Mouse (Mus musculus) frontal cortex, postnatal 14 days (tissue): ENCODE data around the gene Cwc27.

Experiments
- DNase-seq, 2 experiments: peaks; one replicate each; pipeline ENCODE4 v3.0.0; 2022; ENCODE audit warnings: low spot score in 2 of 2

The Cwc27 gene

DNA sequence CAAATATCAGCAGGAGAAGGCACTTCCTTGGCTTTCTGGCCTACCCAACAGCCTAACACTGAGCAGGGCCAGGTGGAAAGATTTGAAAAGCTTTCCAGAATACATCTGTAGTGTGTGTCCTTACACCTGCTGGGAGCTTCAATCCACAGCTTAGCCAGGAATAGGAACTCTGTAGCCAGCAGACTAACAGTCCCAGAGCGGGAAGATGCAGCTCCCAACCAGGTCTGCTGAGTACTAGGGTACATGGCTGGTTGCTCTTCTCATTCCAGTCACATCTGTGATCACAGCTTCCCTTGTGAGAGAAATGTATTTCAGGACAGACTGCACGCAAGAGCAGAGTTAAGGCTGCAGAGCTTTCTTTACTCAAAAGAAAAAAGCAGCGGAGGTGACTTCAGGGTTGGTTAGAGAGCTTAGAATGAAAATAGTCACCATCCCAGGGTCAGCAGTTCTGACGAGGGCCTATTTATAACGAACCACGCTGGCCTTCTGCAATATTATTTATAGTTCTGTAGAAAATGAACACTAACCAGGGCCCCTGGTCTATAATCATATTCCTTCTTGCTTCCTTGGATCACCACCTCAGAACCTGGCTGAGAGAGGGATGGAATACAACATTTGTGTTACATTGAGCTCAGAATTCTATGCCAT is 171.0 kb downstream of the Cwc27 start:
- DNase-seq: no peak

DNA sequence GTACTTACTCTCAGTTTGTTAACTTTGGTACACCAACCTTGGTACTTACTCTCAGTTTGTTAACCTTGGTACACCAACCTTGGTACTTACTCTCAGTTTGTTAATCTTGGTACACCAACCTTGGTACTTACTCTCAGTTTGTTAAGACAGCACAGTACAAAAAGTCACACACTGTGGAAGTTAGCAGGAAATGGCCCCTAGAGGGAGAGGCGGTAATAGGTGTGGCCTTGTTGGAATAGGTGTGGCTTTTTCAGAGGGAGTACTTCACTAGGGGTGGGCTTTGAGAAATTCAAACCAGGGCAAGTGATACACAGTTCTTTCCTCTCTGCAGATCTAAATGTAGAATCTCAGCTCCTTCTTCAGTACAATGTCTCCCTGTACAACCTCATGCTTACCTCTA is 172.8 kb downstream of the Cwc27 start:
- DNase-seq: no peak

DNA sequence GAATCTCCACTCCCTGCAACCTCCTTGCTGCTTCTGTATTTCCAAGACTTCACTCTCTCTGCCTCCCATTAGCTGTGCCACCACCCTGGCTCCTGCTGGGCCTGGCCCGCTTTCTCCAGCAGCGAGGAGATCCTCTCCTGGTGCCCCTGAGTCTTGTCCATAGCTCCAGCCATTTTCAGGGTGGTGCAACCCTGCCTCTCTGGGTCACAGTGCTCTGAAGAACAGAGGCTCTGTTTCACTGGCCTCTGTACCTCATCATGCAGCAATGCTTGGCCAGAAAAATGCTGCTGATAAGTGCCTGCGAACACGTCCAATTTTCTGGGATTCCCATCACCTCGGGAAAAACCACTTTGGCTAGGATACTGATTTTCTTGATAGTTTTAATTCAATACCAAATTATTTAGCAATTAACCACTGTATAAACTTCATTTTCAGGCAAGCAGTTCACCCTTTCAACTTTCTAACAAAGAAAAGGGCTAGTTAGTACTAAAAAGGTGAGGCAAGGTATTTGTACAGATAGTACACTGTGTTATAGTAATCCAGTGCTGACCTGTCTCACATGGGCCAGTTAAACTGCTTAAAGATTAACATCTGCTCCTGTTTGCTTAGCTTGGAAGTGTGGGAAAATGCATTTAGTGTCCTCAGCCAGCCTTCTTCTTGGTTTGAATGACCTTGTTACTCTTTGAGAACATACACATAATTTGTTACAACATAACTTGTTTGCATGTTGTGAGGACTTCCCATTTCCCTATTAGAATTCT is 176.1 kb downstream of the Cwc27 start:
- DNase-seq: no peak

DNA sequence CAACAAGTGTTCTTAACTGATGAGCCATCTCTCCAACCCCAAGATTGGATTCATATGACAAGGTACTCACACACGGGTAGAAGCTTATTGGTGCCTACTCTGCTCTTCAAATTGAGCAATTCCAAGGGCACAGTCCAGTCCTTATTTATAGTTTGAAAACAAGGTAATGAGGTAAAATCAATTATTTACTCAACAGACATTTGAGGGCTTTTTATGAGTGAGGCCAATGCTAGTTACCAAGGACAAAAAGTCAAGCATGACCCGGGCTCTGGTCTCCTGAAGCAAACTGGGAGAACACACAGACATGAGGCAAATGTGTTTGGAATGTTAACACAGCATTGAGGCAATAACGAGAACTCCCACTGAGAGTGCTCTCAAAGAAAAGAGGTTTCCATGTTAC is 178.0 kb downstream of the Cwc27 start:
- no peak for DNase-seq

DNA sequence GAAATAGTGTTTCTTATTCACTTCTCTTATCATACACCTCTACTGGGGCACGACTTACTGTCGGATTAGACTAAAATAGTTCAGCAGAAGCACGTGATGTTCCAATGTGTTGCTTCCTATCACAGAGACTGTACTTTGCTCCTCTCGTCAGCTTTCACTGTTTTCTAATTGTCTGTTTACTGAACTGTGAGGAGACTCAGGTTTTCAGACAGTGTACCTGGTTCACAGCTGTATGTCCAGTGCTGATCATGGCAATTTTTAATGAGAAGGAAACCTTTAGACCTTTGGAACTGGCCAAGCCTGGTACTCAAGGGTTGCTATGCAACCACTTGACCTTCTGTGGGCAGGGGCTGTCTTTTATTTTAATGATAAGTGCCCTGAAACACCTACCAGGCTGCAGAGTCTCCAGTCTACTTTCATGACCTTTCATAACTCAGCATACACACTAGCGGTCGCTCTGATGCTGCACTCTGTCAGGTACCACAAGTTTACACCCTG is 180.9 kb downstream of the Cwc27 start:
- DNase-seq: no peak

DNA sequence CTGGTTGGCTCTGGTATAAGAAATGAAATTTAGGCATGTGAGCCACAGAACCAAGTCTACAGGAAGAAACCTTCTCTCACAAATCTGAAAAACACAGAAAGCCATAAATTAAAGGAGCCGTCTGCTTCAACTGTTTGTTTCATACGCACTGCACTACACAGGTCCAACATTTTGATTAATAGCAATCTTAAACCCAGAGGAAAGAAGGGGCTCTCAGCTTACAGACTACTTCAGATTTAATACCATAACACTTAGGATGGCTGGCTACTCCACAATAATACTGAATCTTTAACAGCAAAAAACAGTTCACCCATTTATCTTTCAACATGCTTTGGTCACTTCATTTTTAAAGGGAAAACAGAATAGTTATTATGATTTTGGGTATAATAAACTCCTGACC is 182.2 kb downstream of the Cwc27 start:
- DNase-seq: no peak

DNA sequence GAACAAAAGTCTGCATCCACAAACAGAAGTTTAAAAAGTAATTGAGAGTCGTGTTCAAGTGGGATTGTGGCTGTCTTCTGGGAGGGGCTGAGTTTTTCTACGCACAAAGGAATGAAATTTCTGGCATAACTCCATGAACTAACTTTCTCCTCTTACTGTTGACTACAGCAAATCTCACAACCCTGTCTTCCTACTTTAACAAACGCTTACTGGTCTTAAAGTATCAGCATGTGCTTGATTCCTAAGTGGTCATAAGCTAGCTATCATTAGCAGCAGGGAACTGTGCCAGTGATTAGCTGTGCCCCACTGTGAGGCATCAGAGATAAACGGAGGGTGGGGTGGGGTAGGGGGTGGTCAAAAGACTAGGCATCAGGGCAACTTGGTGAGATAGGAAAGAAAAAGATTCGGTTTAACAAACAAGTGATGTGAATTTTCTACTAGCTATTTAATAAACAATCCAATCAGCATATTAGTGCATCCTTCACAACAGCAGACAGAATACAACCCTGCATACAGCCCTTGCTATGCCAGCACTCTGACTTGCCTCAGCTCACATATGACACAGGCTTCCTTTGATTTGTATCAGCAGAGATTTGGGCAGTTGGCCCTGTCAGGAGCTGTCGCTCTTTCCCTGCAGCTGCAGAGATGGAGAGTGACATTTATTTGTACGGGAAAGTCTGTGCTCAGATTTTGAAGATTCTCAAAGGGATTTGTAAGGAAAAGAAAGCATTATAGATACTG is 184.3 kb downstream of the Cwc27 start:
- DNase-seq: no peak

DNA sequence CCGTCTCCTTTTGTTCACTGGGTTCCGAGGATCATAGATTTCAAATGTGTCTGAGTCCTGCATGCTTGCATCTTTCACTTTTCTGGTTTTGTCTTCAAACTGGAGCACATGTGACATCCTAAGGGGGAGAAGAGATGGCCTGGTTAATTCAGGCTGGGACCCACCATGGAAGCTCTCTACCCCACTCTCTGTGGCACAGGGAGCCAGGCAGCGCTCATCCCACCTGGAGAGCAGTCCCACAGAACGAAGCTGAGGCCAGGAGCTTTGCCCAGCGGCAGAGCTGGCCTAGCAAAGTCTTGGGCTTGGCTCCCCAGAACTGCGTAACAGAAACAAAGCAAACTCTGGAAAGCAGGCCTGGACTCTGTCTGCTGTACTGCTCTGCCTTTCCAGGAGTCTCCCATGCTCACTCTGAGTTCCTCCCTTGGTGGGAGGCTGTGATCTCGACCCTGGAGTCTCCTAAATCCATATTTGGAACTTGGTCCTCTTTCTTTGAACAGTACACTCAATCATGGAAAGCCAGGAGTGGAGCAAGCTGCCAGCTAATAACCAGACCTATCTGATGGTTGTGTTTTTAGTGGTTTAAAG is 185.2 kb downstream of the Cwc27 start:
- no peak for DNase-seq

DNA sequence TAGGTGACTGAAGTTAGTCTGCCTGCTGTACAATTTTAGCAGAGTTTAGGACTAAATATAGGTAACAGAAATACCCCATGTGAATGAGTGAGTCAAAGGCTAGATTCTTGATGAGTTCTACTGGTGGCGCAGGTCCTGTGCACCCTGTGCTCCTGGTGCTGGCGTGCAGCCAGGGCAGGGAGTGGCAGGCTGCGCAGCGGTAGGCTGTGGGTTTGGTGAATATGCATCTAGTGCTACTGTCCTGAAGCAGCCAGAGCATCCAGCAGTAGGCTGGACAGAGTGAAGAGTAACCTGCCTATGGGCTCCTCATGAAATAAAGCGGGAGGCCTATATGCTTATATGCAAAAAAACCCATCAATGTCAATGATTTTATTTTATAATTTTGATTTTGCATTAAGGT is 186.1 kb downstream of the Cwc27 start:
- DNase-seq: no peak

DNA sequence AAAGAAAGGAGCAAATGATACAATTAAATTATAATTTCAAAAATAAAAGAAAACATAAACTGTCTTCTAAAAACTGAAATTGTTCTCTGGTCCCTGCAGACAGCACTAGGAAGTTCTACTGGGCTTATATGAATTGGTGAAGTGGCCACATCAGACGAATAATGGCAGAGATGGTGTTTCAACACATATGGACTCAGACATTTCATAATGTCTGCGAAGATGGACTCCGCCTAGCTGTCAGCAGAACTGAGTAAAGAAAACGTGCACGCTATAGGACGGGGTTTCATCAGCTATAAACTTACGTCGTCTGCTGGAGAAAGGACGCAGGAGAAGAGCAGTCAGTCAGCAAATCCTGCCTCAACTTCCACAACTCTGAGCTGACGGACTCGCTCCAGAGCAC is 187.3 kb downstream of the Cwc27 start:
- no peak for DNase-seq

DNA sequence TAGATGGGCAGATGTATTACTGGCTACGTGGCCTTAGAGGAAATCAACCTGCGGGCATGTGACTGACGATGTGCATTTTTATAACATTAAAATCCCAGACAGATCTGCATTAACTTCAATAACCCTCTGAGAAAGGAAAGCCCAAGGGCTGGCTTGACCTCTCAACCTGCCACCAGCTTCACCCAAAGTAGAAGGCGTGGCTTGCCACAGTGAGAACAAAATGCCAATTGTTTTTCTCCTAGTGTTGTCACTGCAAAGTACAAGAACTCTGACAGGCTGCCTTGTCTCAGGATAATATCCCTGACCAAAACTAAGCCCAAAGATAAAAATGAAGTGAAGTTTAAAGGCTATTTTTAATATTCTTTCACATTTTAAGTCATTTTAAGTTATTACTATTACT is 188.9 kb downstream of the Cwc27 start:
- no peak for DNase-seq

DNA sequence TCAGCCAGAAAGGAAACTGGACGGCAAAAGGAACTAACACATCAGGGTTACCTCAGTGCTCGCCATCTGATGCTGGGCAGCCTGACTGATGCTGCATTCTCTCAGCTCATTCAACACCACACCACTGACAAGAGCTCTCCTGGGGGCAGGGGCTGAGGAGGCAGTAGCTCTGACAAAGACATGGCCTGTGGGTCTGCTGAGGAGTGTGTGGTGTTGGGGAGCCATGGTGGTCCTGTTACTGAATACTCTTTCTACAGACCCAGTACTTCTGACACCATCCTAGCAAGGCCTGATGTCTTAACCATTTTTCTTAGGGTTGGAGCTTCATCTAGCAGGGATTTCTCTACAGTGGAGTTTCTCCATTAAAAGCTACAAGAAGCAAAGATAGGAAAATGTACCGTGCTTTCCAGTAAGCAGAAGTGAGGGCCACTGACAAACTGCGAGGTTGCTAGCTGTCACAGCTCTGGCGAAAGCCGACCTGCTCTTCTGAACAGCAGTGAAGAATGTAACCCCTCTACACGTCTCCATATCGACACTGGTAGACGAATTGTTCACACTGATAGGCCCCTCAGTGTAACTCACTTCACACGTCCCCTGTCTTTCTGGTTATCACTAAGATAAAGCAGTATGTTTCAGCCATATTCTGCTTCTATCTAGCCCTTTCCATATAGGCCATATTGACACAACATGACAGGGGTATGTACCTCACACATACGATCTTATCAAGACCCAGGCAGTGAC is 189.6 kb downstream of the Cwc27 start:
- no peak for DNase-seq

DNA sequence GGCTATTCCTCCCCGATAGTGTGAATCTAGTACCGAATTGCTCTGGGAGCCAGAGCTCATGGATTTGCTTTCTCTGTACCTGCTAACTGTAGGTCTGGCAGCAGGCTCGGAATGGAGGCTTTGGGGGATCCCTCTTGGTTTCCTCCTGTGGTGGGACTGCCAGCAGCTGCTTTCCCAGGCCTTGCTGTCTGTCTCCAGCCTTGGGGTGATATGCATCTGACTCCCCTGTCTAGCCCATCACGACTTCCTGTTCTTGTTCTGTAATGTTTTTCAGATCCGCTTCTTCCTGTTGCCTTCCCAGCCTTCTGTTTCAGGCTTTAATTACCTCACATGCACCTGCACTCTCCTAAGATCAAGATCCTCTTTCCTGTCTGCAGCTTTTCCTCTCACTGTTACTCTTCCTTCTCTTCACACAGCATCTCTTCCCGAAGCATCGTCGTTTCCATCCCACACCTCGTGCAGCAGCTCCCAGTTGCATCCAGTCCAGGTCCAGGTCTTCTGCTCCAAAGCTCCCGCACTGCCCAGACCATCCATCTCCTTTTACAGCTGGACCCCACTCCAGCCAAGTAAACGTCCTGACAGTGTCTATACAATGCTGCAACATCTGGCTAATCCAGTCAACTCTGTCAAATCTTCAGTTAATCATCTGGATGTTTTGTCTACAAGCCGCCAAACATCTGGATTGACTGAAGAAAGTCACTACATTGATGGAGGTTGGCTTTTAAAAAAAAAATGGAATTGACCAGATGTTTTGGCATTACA is 193.6 kb downstream of the Cwc27 start:
- DNase-seq: no peak

DNA sequence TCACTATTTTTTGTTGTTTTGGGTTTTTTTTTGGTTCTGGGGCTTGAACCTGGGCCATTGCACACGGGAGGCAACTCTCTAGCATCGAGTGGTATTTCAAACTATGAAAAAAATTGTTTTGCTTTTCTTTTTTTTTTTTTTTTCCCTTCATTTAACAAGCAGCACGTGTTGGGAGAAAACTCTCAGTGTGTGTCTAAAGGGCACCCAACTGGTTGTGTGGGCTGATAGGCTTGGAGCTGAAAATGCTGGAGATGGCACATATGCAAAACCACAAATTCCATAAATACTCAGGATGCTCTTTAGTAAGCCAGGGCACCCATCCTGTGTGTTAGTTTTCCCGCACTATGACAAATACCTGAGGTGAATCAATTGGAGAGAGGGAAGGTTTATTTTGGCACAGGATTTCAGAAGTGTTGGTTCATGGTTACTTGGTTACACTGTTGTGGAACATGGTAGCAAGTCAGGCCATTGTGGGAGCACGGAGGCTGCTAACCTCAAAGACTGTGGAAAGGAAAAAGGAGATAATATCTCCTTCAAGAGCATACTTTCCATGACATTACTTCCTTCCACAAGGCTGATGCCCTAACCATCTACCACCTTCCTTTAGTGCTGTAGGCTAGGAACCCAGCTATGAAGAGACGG is 194.7 kb downstream of the Cwc27 start:
- no peak for DNase-seq

DNA sequence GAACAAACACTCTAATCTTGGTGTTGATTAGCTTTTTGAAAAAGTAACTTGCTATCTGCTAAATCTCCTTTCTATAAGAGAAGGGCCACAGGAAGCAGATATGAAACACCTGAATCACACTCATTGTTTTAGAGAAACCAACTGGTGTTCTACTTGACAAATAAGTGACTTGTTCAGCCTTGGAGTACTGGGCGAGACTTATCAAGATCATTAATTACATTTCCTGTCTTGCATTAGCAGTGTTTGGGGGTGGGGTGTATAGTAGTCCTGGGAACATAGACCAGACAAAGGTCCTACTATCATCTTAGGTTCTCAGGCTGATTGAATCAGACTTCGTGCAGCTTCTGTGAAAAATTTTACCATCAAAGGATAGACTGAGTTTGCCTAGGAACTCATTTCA is 196.5 kb downstream of the Cwc27 start:
- no peak for DNase-seq

DNA sequence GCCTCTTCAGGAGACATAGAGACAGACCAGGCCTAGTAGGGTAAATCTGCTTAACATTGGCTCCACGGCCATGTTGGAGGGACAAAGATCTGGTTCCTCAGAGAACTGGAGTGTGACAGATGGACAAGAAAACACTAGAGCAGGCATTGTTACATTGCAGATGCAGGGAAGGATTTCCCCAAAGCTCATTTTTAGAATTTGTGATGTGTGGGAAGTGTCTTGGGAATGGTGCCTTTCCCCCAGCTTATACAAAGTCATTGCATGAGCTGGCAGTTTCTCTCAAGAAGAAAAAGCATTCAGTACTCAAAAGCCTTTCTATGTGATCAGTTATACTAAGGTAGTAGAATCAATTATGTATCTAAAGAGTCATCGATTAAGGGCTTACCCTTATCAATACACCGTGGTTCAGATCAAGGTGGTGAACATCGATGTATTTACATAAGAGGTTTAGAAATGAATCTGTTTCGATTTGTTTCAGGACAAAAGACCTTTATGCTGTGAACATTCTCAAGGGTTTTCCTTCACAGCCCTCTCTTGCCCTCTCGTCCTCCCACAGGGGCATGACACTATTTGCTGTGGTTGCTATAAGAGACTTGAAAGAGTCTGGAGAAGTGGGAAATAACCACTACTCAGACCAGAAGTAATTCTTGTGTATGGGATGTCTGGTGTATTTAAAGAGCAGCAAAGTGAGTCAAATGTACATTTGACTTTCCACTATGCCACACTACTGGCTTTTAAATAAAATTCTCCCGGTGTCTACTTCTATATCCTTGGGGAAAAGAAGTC is 197.2 kb downstream of the Cwc27 start:
- DNase-seq: no peak

DNA sequence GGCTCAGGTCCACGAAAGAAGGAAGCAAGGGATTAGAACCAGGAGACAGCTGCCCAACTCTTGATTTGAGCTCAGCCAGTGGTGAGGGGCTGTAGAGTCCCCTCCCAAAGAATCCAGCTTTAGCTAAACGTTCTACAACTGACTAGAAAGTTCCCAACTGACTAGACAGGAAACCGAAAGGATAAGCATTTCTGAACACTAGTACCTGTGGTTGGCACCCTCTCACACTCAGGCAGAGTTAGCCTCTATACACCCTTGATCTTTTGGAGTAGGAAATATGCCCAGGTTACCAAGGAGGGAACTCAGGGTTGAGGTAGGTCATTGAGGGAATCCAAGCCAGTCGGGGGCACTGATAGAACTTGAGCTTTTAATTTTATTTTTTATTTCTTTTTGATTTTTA is 199.7 kb downstream of the Cwc27 start:
- DNase-seq: no peak

DNA sequence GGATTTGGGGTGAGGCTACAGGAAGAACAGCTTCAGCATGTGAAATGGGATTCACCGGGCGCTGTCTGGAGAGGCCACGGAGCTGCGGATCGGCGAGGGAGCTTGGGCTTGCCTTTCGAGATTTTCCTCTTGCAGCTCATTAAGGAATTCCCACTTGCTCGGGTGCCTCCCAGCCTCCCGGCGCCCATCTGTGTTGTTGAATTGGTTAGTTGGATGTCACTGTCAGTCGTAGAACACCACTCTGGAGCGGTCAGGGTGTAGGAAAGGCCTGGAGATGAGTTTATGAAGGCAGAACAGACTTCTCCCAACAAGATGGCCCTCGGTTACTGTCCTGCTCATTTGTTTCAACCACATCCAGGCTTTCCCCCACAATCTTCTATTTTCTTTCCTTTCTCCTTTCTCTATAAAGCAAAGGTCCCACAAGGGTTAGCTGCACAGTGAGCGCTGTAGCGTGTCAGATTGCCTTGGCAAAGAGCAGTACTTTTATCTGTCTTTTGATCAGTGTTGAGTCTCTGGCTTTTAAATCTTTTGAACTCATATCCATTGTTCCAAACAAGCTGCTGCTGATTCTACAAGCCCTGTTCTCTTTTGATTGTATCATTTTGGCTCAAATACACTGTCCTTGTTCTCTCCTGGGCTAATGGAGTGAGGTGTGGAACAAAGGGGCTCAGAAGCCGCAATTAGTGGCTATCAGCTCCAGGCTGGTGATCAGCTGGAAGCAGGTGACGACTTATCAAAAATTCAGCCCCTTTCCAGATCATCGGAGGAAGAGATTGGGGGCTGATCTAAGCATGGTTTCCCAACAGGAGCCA is 200.7 kb downstream of the Cwc27 start:
- no peak for DNase-seq

DNA sequence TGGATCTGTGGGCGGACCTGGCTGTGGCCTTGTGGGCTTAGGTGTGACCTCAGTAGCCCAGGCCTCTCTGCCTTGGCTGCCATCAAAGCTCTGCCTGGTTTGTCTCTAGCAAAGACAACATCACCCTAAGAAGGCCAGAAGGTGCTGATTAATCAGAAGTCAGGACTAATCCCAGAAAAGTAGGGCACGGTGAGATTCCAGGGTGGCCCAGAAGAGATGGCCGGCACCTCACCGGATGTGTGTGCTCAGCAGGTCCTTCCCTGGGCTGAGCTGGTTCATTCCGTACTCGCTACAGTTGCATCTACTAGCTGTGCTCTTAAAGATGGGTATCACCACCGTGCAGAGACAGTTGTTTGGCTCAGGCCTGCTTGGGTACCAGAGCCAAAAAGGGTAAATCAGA is 201.8 kb downstream of the Cwc27 start:
- DNase-seq: no peak
